Mouse (Mus musculus): ENCODE results near the gene Cnpy2.

DNA sequence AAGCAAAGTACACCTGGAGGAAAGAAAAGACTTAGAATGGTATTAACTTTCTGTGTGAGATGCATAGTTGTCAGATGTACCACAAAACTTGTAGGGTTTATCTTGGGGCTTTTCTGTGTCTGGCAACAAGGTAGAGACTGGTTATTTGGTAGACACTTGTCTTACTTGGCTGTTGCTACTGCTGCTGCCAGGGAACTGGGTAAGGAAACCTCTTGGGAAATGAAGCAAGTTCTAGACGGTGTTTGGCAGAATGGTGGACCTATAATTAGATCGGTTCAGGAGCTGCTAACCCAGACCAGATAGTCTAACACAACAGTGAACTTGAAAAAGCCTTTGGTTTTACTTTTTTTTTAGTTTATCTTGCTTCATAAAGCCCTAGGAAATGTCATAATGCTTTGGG, 16.7 kb downstream of the Cnpy2 start:
- TF ChIP-seq CTCF (IDR thresholded peaks at IDR 0.05; ENCODE audit: insufficient read depth, low read length) (no peak), POLR2A (IDR thresholded peaks at IDR 0.05; ENCODE audit: borderline replicate concordance, extremely low read depth, low read depth, low read length) (no peak)
